Mouse (Mus musculus) embryonic facial prominence, embryonic 14.5 days (tissue): ENCODE measurements around the gene Cpt1a. TPM values are rescaled to one million over a fixed set of nuclear protein-coding genes. Genes with fewer than 3 reads are reported as not detected.

Experiments used
- ATAC-seq: fragments of 200-750 bp; cut with Nextera tagmentation; 2 replicates; pipeline ENCODE4 v1.8.0; 2017; ENCODE audit warnings: low read depth, moderate number of reproducible peaks, moderate TSS enrichment
- DNase-seq: peaks from one replicate; pipeline ENCODE4 v3.0.0-alpha.2; 2015; ENCODE audit warnings: low spot score
- H3K27ac ChIP-seq: fragments of 300-500 bp; sonication (generic); replicated peaks from 2 replicates; pipeline ENCODE4 v1.5.1; 2014; ENCODE audit warnings: low read depth, mild to moderate bottlenecking, low read length, moderate library complexity
- H3K27me3 ChIP-seq: fragments of 300-500 bp; sonication (generic); replicated peaks from 2 replicates; pipeline ENCODE4 v1.6.1; 2014; ENCODE audit warnings: low read length; ENCODE audit not compliant: control insufficient read depth, insufficient read depth
- H3K36me3 ChIP-seq: fragments of 300-500 bp; sonication (generic); 2 replicates; pipeline ENCODE4 v1.6.1; 2014; ENCODE audit warnings: low read length, mixed read lengths; ENCODE audit not compliant: control insufficient read depth, insufficient read depth
- H3K4me1 ChIP-seq: fragments of 300-500 bp; sonication (generic); 2 replicates; pipeline ENCODE4 v1.6.1; 2014; ENCODE audit warnings: antibody characterized with exemption, low read length; ENCODE audit not compliant: control insufficient read depth, insufficient read depth
- H3K4me2 ChIP-seq: fragments of 300-500 bp; sonication (generic); 2 replicates; pipeline ENCODE4 v1.6.1; 2014; ENCODE audit warnings: low read depth, mild to moderate bottlenecking, low read length, moderate library complexity, mixed read lengths
- H3K4me3 ChIP-seq: fragments of 300-500 bp; sonication (generic); 2 replicates; pipeline ENCODE4 v1.5.1; 2014; ENCODE audit warnings: low read depth, mild to moderate bottlenecking, low read length
- H3K9ac ChIP-seq: fragments of 300-500 bp; sonication (generic); 2 replicates; pipeline ENCODE4 v1.6.1; 2014; ENCODE audit warnings: low read depth, mild to moderate bottlenecking, low read length, moderate library complexity, mixed read lengths
- H3K9me3 ChIP-seq: fragments of 300-500 bp; sonication (generic); 2 replicates; pipeline ENCODE4 v1.6.1; 2016; ENCODE audit warnings: low read length; ENCODE audit not compliant: control insufficient read depth
- WGBS: fragments of 180-500 bp; shearing (Covaris S2); extraction: QIAGEN DNeasy Blood & Tissue Kit; methylation state at CpG from one replicate; pipeline ENCODE4 v1.1.7; 2014; 5-methylcytosine and 5-hydroxymethylcytosine counted together
- polyA plus RNA-seq: library from polyadenylated mRNA; unstranded; fragments of >200 nt; fragmentation: Nextera tagmentation; extraction: Ambion mirVana; gene quantifications from 2 replicates; pipeline ENCODE4 v1.2.1, GENCODE M21; 2014

Cpt1a gene
- polyA plus RNA-seq, 1 experiment from 2014 or later, result 16.5 TPM

- Histone ChIP-seq H3K4me2 (peak overlapping the region; percentile 94), H3K27me3 (no peaks in the 10 kb centered on the region), H3K36me3 (peaks cover 8% of the 10 kb centered on the region; the same call in 1 of the 2 replicates), H3K4me1 (no peaks in the 10 kb centered on the region), H3K9me3 (peaks cover 8% of the 10 kb centered on the region; the same call in 1 of the 2 replicates), H3K4me3 (peak overlapping the region; percentile 49), H3K9ac (peak overlapping the region; percentile 68), H3K27ac (no peak overlapping the region)
- 2% methylated on average over 22 of the region's 43 CpGs for WGBS
- DNase-seq (peak; percentile 89), ATAC-seq (peak; percentile 96)
These were observed 67.0 kb downstream of the Cpt1a start for GRCm38 (mm10) chr19:3389089-3389488.

DNA sequence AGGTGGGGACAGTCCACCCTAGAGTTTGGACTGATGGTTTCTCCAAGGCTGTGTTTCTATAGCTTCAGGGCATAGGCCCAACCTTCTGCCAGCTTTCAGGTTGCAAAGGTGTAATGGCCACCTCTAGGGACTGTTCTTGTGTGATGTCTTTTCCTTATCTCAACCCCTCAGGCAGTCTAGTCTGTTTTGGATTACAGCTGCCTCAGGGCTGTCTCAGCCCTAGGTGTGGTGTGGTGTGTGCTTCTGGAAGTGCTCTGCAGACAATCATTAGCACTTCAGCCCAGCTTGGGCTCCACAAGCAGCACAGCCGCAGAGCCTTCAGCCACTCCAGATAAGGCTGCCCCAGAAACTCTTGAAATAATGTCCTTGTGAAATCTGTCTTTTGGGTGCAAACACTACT, 70.2 kb downstream of the Cpt1a start:
- no peaks in the 10 kb centered on the region for H3K36me3 ChIP-seq
- no peaks in the 10 kb centered on the region for H3K27me3 ChIP-seq
- 85% methylated on average over 1 of the region's 1 CpGs for WGBS
- H3K4me1 ChIP-seq, result no peaks in the 10 kb centered on the region
- no peak for DNase-seq
- ATAC-seq, result no peak
- H3K27ac ChIP-seq, result no peak overlapping the region
- H3K9ac ChIP-seq, result no peak overlapping the region
- H3K4me3 ChIP-seq, result no peak overlapping the region
- no peak overlapping the region for H3K4me2 ChIP-seq
- peaks cover 8% of the 10 kb centered on the region; the same call in 1 of the 2 replicates for H3K9me3 ChIP-seq

DNA sequence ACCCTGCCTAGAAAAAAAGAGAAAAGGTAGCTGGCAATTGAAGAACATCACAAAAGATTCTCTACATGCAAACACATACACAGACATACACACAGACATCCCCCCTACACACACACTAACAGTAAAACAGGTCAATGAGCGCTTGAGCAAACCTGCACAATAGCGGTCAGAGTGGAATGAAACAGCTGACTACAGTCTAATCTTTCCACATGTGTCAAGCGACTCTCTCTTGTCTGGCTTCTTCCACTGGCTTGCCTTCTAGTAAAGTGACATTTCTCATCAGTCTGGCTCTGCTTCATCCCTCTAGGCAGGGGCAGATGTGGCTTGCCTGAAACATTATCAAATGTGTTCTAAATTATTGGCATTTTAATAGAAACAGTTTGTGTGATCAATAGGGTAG, 72.1 kb downstream of the Cpt1a start:
- H3K27me3 ChIP-seq, result no peaks in the 10 kb centered on the region
- no peak overlapping the region for H3K4me3 ChIP-seq
- H3K4me2 ChIP-seq, result no peak overlapping the region
- no peak for ATAC-seq
- H3K4me1 ChIP-seq, result no peaks in the 10 kb centered on the region
- H3K9me3 ChIP-seq, result peaks cover 8% of the 10 kb centered on the region; the same call in 1 of the 2 replicates
- H3K36me3 ChIP-seq, result no peaks in the 10 kb centered on the region
- 79% methylated on average over 3 of the region's 3 CpGs for WGBS
- no peak overlapping the region for H3K9ac ChIP-seq
- no peak for DNase-seq
- H3K27ac ChIP-seq, result no peak overlapping the region

DNA sequence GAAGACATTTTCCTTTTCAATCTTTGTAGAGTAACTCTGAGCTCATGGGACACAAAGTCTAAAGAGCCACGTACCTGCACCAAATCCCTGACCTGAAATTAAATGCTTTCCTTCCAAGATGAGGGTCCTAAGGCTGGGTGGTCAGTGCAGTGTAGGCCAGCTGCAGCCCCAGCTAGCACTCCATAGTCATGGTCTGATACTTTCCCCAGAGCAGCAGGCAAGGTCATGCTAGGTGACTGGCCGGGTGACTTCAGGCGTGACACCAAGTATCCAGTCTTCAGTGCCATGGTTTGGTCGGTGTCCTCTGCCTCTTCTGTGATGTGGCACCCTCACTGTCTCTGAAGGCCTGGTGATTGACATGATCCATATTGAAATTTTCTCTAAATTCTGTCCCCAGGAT, 77.9 kb downstream of the Cpt1a start:
- H3K9ac ChIP-seq, result no peak overlapping the region
- ATAC-seq (no peak), DNase-seq (no peak)
- no peaks in the 10 kb centered on the region for H3K9me3 ChIP-seq
- no peaks in the 10 kb centered on the region for H3K4me1 ChIP-seq
- no peak overlapping the region for H3K27ac ChIP-seq
- H3K4me3 ChIP-seq, result no peak overlapping the region
- no peaks in the 10 kb centered on the region for H3K27me3 ChIP-seq
- no peak overlapping the region for H3K4me2 ChIP-seq
- 88% methylated on average over 4 of the region's 4 CpGs for WGBS
- no peaks in the 10 kb centered on the region for H3K36me3 ChIP-seq

- Histone ChIP-seq H3K4me1 (no peaks in the 10 kb centered on the region), H3K27me3 (no peaks in the 10 kb centered on the region), H3K4me3 (no peak overlapping the region), H3K9ac (no peak overlapping the region), H3K27ac (no peak overlapping the region), H3K4me2 (no peak overlapping the region), H3K9me3 (no peaks in the 10 kb centered on the region), H3K36me3 (no peaks in the 10 kb centered on the region)
- 83% methylated on average over 7 of the region's 7 CpGs for WGBS
- ATAC-seq (no peak), DNase-seq (no peak)
These were observed 79.4 kb downstream of the Cpt1a start for GRCm38 (mm10) chr19:3401504-3401903.

GRCm38 (mm10) chr19:3401943-3402342, 79.8 kb downstream of the Cpt1a start:
- no peak overlapping the region for H3K4me3 ChIP-seq
- ATAC-seq (no peak), DNase-seq (no peak)
- H3K4me2 ChIP-seq, result no peak overlapping the region
- no peak overlapping the region for H3K9ac ChIP-seq
- no peaks in the 10 kb centered on the region for H3K4me1 ChIP-seq
- no peaks in the 10 kb centered on the region for H3K36me3 ChIP-seq
- H3K27me3 ChIP-seq, result no peaks in the 10 kb centered on the region
- H3K9me3 ChIP-seq, result no peaks in the 10 kb centered on the region
- H3K27ac ChIP-seq, result no peak overlapping the region
- 56% methylated on average over 7 of the region's 7 CpGs for WGBS

DNA sequence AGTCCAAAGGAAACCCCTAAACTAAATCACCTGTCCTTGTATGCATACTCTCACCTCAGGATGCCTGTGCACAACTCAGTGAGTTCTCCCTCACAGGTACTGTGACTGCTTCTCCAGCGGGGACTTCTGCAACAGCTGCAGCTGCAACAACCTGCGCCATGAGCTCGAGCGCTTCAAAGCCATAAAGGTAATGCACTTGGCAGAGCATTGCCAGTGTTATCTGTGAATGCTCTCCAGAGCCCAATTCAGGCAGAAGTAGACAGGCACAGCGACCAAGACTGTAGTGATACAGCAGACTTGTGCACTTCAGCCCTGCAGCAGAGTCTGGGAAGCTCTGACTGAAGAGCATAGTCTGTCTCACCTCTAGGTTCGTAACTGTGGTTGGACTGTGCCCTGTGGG, 80.3 kb downstream of the Cpt1a start:
- no peaks in the 10 kb centered on the region for H3K9me3 ChIP-seq
- WGBS, result 82% methylated on average over 6 of the region's 6 CpGs
- H3K4me3 ChIP-seq, result no peak overlapping the region

GRCm38 (mm10) chr19:3404030-3404429, 81.9 kb downstream of the Cpt1a start:
- no peaks in the 10 kb centered on the region for H3K36me3 ChIP-seq
- no peak overlapping the region for H3K9ac ChIP-seq
- H3K27me3 ChIP-seq, result no peaks in the 10 kb centered on the region
- 81% methylated on average over 7 of the region's 7 CpGs for WGBS
- DNase-seq (no peak), ATAC-seq (no peak)
- no peak overlapping the region for H3K4me2 ChIP-seq
- H3K4me1 ChIP-seq, result no peaks in the 10 kb centered on the region
- H3K4me3 ChIP-seq, result no peak overlapping the region
- no peaks in the 10 kb centered on the region for H3K9me3 ChIP-seq
- no peak overlapping the region for H3K27ac ChIP-seq

More for the DNA sequence above, 80.3 kb downstream of the Cpt1a start:
- ATAC-seq (no peak), DNase-seq (no peak)
- Histone ChIP-seq H3K4me2 (no peak overlapping the region), H3K36me3 (no peaks in the 10 kb centered on the region), H3K27ac (no peak overlapping the region), H3K9ac (no peak overlapping the region), H3K27me3 (no peaks in the 10 kb centered on the region), H3K4me1 (no peaks in the 10 kb centered on the region)

DNA sequence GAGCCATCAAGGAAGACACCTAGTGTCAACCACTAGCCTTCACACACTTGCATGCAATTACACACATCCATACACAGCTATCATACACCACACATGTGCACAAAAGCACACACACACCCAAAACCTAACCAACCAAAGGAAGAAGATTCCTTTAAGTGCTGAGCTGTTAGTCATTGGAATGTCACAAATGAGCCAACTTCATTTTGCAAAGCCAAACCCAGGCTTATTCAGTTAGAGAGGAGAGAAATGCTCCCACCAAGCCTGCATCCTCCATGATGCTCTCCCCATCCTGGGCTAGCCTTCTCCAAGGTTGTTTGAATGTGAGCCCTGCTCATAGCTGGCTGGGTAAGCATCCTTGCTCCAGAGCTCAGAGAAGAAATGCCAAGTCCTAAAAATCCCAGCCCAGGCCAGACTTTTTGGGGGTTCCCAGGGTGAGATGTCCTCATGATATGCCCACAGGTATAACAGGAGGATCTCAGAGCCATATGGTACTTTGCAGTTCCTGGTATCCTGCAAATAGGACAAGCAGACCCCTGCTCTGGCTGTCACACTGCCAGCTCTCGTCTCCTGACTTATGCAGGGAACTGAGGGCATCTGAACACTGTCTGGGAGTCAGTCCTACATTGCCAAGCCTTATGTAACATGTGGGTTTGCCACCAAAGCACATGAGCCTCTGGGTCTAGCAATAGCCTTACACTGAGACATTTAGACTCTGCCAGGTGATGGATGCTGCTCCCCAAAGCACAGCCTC, 83.6 kb downstream of the Cpt1a start:
- H3K4me3 ChIP-seq, result no peak overlapping the region
- no peaks in the 10 kb centered on the region for H3K27me3 ChIP-seq
- no peak for ATAC-seq
- no peaks in the 10 kb centered on the region for H3K36me3 ChIP-seq
- DNase-seq, result no peak
- H3K4me1 ChIP-seq, result no peaks in the 10 kb centered on the region
- H3K27ac ChIP-seq, result no peak overlapping the region
- no peak overlapping the region for H3K4me2 ChIP-seq
- H3K9ac ChIP-seq, result no peak overlapping the region
- 33% methylated on average over 1 of the region's 1 CpGs for WGBS
- no peaks in the 10 kb centered on the region for H3K9me3 ChIP-seq
